17 mouse cellular contexts compared by ENCODE assay signal in the genomic region with DNA sequence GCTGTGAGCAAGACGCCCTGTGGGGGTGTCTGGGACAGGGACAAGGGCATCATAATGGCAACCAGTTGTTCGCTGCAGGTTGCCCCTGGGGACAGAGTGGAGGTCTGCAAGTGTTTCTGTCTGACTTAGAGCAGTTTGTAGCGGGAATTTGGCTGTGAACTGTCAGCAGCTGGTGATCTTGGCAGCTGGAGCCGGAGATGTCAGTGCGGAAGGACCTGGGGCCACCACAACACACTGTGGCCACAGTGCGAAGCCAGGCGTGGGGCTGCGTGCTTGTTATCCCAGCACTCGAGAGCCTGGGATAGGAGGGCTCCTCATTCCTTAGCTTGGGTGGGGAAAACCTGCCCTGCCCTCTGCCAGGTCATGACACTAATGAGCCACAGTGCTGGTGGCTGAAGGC.
DNase-seq lines count a peak whose midpoint lies in the region; ATAC-seq and TF ChIP-seq lines count a peak whose summit lies in the region.
"Had no signal": no experiment of that assay in that cellular context is flagged by ENCODE, and none has a peak within 500 bp of the region (broad histone marks: within the 10 kb centered on the region; RNA-seq: fewer than 3 reads in every experiment).

No protein-coding gene starts in this region.

- H3K4me1 ChIP-seq in forebrain, embryonic 10.5 days, result peaks cover 35% of the 10 kb centered on the region
- peaks cover 1% of the 10 kb centered on the region; the same call in 1 of the 2 replicates for H3K4me1 ChIP-seq in forebrain, embryonic 14.5 days (ENCODE audit: control insufficient read depth, insufficient read depth, low read length)
- peaks cover 53% of the 10 kb centered on the region for H3K4me1 ChIP-seq in hindbrain, embryonic 10.5 days (replicated peaks)
- peaks cover 20% of the 10 kb centered on the region; the same call in 1 of the 2 replicates for H3K4me1 ChIP-seq in hindbrain, embryonic 14.5 days (replicated peaks; ENCODE audit: control insufficient read depth, insufficient read depth, low read length)
- H3K4me1 ChIP-seq in lung, adult 2 months (ENCODE audit: control insufficient read depth, insufficient read depth, low read length), result no peaks in the 10 kb centered on the region
- no peaks in the 10 kb centered on the region for H3K4me1 ChIP-seq in liver, embryonic 11.5 days (replicated peaks; ENCODE audit: control insufficient read depth, insufficient read depth, low read length)
- H3K4me1 ChIP-seq: liver, embryonic 13.5 days; stomach, embryonic 15.5 days had no signal

- H3K27ac ChIP-seq in forebrain, embryonic 10.5 days, result 0 out of 2 replicates have a peak overlapping the region, but pooled peaks have one; percentile 44
- no peak overlapping the region for H3K27ac ChIP-seq in forebrain, embryonic 14.5 days (ENCODE audit: low read depth, low read length)
- peak overlapping the region; percentile 5; the same call in 1 of the 2 replicates for H3K27ac ChIP-seq in hindbrain, embryonic 10.5 days
- no peak overlapping the region for H3K27ac ChIP-seq in hindbrain, embryonic 14.5 days
- H3K27ac ChIP-seq in liver, embryonic 11.5 days (ENCODE audit: low read depth, low read length), result no peak overlapping the region
- H3K27ac ChIP-seq: forebrain, embryonic 15.5 days; kidney, postnatal 0 days; limb, embryonic 12.5 days; liver, embryonic 13.5 days; midbrain, embryonic 12.5 days; stomach, embryonic 15.5 days had no signal

- no peak overlapping the region for H3K4me3 ChIP-seq in forebrain, embryonic 10.5 days
- no peak overlapping the region for H3K4me3 ChIP-seq in forebrain, embryonic 14.5 days (ENCODE audit: low read depth, low read length)
- no peak overlapping the region for H3K4me3 ChIP-seq in hindbrain, embryonic 10.5 days
- H3K4me3 ChIP-seq in hindbrain, embryonic 14.5 days (replicated peaks; ENCODE audit: low read length), result no peak overlapping the region
- no peak overlapping the region for H3K4me3 ChIP-seq in lung, adult 2 months (replicated peaks; ENCODE audit: extremely low read depth, low read depth, low read length)
- H3K4me3 ChIP-seq in liver, embryonic 11.5 days (ENCODE audit: low read depth, low read length), result no peak overlapping the region
- H3K4me3 ChIP-seq: forebrain, embryonic 15.5 days; limb, embryonic 12.5 days; liver, embryonic 13.5 days; midbrain, embryonic 12.5 days; stomach, embryonic 15.5 days had no signal

- TF ChIP-seq CTCF in lung, adult 2 months (IDR thresholded peaks at IDR 0.05; ENCODE audit: insufficient read depth, low read length), result no peak

- DNase-seq in forebrain, embryonic 10.5 days (ENCODE audit: extremely low spot score, low spot score), result no peak
- no peak for DNase-seq in forebrain, embryonic 14.5 days (ENCODE audit: low spot score)
- no peak for DNase-seq in hindbrain, embryonic 10.5 days (ENCODE audit: low spot score)
- no peak for DNase-seq in hindbrain, embryonic 14.5 days (ENCODE audit: low spot score)
- peak; percentile 41 for DNase-seq in lung, postnatal 10 days
- no peak for DNase-seq in lung, adult 2 months
- no peak for DNase-seq in adrenal gland, adult 18-20 months (ENCODE audit: low spot score in 2 of 2)
- no peak for DNase-seq in liver, embryonic 11.5 days (ENCODE audit: low spot score)
- DNase-seq: cerebellum, adult 8-10 months; kidney, adult 11 months; liver, embryonic 13.5 days; thymus, adult 18-20 months had no signal

- H3K9ac ChIP-seq in forebrain, embryonic 14.5 days (ENCODE audit: low read length), result no peak overlapping the region
- H3K9ac ChIP-seq in hindbrain, embryonic 14.5 days, result no peak overlapping the region
- H3K9ac ChIP-seq in liver, embryonic 11.5 days (ENCODE audit: low read depth, low read length), result no peak overlapping the region
- H3K9ac ChIP-seq: forebrain, embryonic 15.5 days; limb, embryonic 12.5 days; liver, embryonic 13.5 days; midbrain, embryonic 12.5 days; stomach, embryonic 15.5 days had no signal

- no peaks in the 10 kb centered on the region for H3K36me3 ChIP-seq in forebrain, embryonic 10.5 days (replicated peaks)
- no peaks in the 10 kb centered on the region for H3K36me3 ChIP-seq in forebrain, embryonic 14.5 days (ENCODE audit: control insufficient read depth, insufficient read depth, low read length)
- H3K36me3 ChIP-seq in hindbrain, embryonic 10.5 days, result no peaks in the 10 kb centered on the region
- no peaks in the 10 kb centered on the region for H3K36me3 ChIP-seq in hindbrain, embryonic 14.5 days (replicated peaks; ENCODE audit: control insufficient read depth, insufficient read depth)
- H3K36me3 ChIP-seq in liver, embryonic 11.5 days (ENCODE audit: control insufficient read depth, insufficient read depth, low read length), result no peaks in the 10 kb centered on the region
- H3K36me3 ChIP-seq: forebrain, embryonic 15.5 days; limb, embryonic 12.5 days; liver, embryonic 13.5 days; midbrain, embryonic 12.5 days; stomach, embryonic 15.5 days had no signal

- H3K27me3 ChIP-seq in forebrain, embryonic 10.5 days (ENCODE audit: poor library complexity, severe bottlenecking), result 0 out of 2 replicates have a peak, but pooled peaks cover 1% of the 10 kb centered on the region
- no peaks in the 10 kb centered on the region for H3K27me3 ChIP-seq in forebrain, embryonic 14.5 days (replicated peaks; ENCODE audit: control insufficient read depth, insufficient read depth, low read length)
- H3K27me3 ChIP-seq in hindbrain, embryonic 10.5 days (ENCODE audit: insufficient read depth, poor library complexity, severe bottlenecking), result peaks cover 4% of the 10 kb centered on the region
- H3K27me3 ChIP-seq in hindbrain, embryonic 14.5 days (ENCODE audit: control insufficient read depth, insufficient read depth, low read length), result no peaks in the 10 kb centered on the region
- no peaks in the 10 kb centered on the region; the same call in 1 of the 2 replicates for H3K27me3 ChIP-seq in liver, embryonic 11.5 days (replicated peaks; ENCODE audit: control insufficient read depth, insufficient read depth, low read length)
- H3K27me3 ChIP-seq: forebrain, embryonic 15.5 days; stomach, embryonic 15.5 days had no signal

- TF ChIP-seq POLR2A in lung, adult 2 months (IDR thresholded peaks at IDR 0.05; ENCODE audit: borderline replicate concordance, extremely low read depth, low read depth, low read length), result no peak

- H3K9me3 ChIP-seq in forebrain, embryonic 10.5 days, result no peaks in the 10 kb centered on the region
- no peaks in the 10 kb centered on the region for H3K9me3 ChIP-seq in forebrain, embryonic 14.5 days (replicated peaks; ENCODE audit: control insufficient read depth, low read length)
- H3K9me3 ChIP-seq in hindbrain, embryonic 10.5 days, result no peaks in the 10 kb centered on the region
- H3K9me3 ChIP-seq in hindbrain, embryonic 14.5 days (ENCODE audit: control insufficient read depth, low read length), result no peaks in the 10 kb centered on the region
- no peaks in the 10 kb centered on the region for H3K9me3 ChIP-seq in liver, embryonic 11.5 days (ENCODE audit: control insufficient read depth, low read length)
- H3K9me3 ChIP-seq: forebrain, embryonic 15.5 days; limb, embryonic 12.5 days; liver, embryonic 13.5 days; midbrain, embryonic 12.5 days; stomach, embryonic 15.5 days had no signal

- WGBS in forebrain, embryonic 10.5 days, result 75% methylated on average over 9 of the region's 9 CpGs
- 72% methylated on average over 9 of the region's 9 CpGs for WGBS in forebrain, embryonic 14.5 days
- WGBS in hindbrain, embryonic 10.5 days, result 78% methylated on average over 9 of the region's 9 CpGs
- 75% methylated on average over 9 of the region's 9 CpGs for WGBS in hindbrain, embryonic 14.5 days
- 52% methylated on average over 9 of the region's 9 CpGs for whole genome bisulfite sequencing in lung, adult 2 months
- 67% methylated on average over 9 of the region's 9 CpGs for WGBS in liver, embryonic 11.5 days

- no peak for ATAC-seq in forebrain, embryonic 14.5 days
- ATAC-seq in hindbrain, embryonic 14.5 days (ENCODE audit: low FRiP score), result no peak
- ATAC-seq in liver, embryonic 11.5 days (replicated peaks; ENCODE audit: low FRiP score), result no peak
- ATAC-seq: forebrain, embryonic 15.5 days had no signal

- no peak overlapping the region for H3K4me2 ChIP-seq in forebrain, embryonic 14.5 days (ENCODE audit: low read length)
- no peak overlapping the region for H3K4me2 ChIP-seq in hindbrain, embryonic 14.5 days (replicated peaks)
- H3K4me2 ChIP-seq in liver, embryonic 11.5 days, result no peak overlapping the region
- H3K4me2 ChIP-seq: forebrain, embryonic 15.5 days; limb, embryonic 12.5 days; liver, embryonic 13.5 days; midbrain, embryonic 12.5 days; stomach, embryonic 15.5 days had no signal

Comparison
In these comparisons a context has a peak if more than half of its experiments do, and no peak if none do; other contexts are left out.
1. H3K27ac ChIP-seq: peak in forebrain, embryonic 10.5 days (single experiment) and hindbrain, embryonic 10.5 days (single experiment); none in forebrain, embryonic 14.5 days (single experiment), hindbrain, embryonic 14.5 days (single experiment) and liver, embryonic 11.5 days (single experiment).